Mouse (Mus musculus) heart, embryonic 12.5 days (tissue): Measurements from ENCODE around the gene Bola2. TPM values are rescaled to one million over a fixed set of nuclear protein-coding genes. Genes with fewer than 3 reads are reported as not detected.
"Not testable (repeated sequence)": the region's sequence is repeated elsewhere in the genome, so short reads cannot be mapped to it uniquely, and the experiment has no call there.

Source experiments
- ATAC-seq: fragments of 200-750 bp; cut with Nextera tagmentation; 2 replicates; pipeline ENCODE4 v1.8.0; 2017; ENCODE audit warnings: moderate TSS enrichment, moderate library complexity; ENCODE audit not compliant: insufficient number of reproducible peaks, low FRiP score
- H3K27ac ChIP-seq: fragments of 300-500 bp; sonication (generic); 2 replicates; pipeline ENCODE4 v1.5.1; 2016; ENCODE audit warnings: mild to moderate bottlenecking, moderate library complexity; ENCODE audit not compliant: poor library complexity, severe bottlenecking
- H3K27me3 ChIP-seq: fragments of 300-500 bp; sonication (generic); replicated peaks from 2 replicates; pipeline ENCODE4 v1.6.1; 2016; ENCODE audit warnings: mild to moderate bottlenecking, moderate library complexity
- H3K36me3 ChIP-seq: fragments of 300-500 bp; sonication (generic); 2 replicates; pipeline ENCODE4 v1.6.1; 2016; ENCODE audit warnings: mild to moderate bottlenecking, moderate library complexity
- H3K4me1 ChIP-seq: fragments of 300-500 bp; sonication (generic); replicated peaks from 2 replicates; pipeline ENCODE4 v1.6.1; 2016; ENCODE audit warnings: mild to moderate bottlenecking
- H3K4me2 ChIP-seq: fragments of 300-500 bp; sonication (generic); 2 replicates; pipeline ENCODE4 v1.6.1; 2016; ENCODE audit warnings: mild to moderate bottlenecking, moderate library complexity
- H3K4me3 ChIP-seq: fragments of 300-500 bp; sonication (generic); 2 replicates; pipeline ENCODE4 v1.5.1; 2016; ENCODE audit warnings: mild to moderate bottlenecking
- H3K9ac ChIP-seq: fragments of 300-500 bp; sonication (generic); 2 replicates; pipeline ENCODE4 v1.6.1; 2016; ENCODE audit warnings: mild to moderate bottlenecking, moderate library complexity
- H3K9me3 ChIP-seq: fragments of 300-500 bp; sonication (generic); replicated peaks from 2 replicates; pipeline ENCODE4 v1.6.1; 2016; ENCODE audit warnings: mild to moderate bottlenecking, moderate library complexity
- WGBS: fragments of 180-500 bp; shearing (Covaris S2); methylation state at CpG from one replicate; pipeline ENCODE4 v1.1.7; 2016; 5-methylcytosine and 5-hydroxymethylcytosine counted together
- polyA plus RNA-seq: library from polyadenylated mRNA; unstranded; fragments of >200 nt; fragmentation: Nextera tagmentation; extraction: Ambion mirVana; gene quantifications from 2 replicates; pipeline ENCODE4 v1.2.1, GENCODE M21; 2016

Bola2 gene
- polyA plus RNA-seq, 1 experiment from 2014 or later, result 120 TPM

GRCm38 (mm10) chr7:126667495-126668090 lies 27.6 kb upstream of the Bola2 start:
- H3K4me2 ChIP-seq, result no peak overlapping the region
- peak overlapping the region; percentile 76; the same call in 1 of the 2 replicates for H3K27ac ChIP-seq
- ATAC-seq, result no peak
- no peak overlapping the region for H3K9ac ChIP-seq
- peaks cover 37% of the 10 kb centered on the region for H3K36me3 ChIP-seq
- H3K4me1 ChIP-seq, result no peaks in the 10 kb centered on the region
- no peaks in the 10 kb centered on the region for H3K9me3 ChIP-seq
- no peaks in the 10 kb centered on the region for H3K27me3 ChIP-seq
- WGBS, result 85% methylated on average over 9 of the region's 9 CpGs
- H3K4me3 ChIP-seq, result no peak overlapping the region

GRCm38 (mm10) chr7:126668452-126668851 lies 26.7 kb upstream of the Bola2 start:
- H3K9me3 ChIP-seq, result no peaks in the 10 kb centered on the region
- no peak overlapping the region for H3K4me3 ChIP-seq
- ATAC-seq, result no peak
- no peaks in the 10 kb centered on the region for H3K27me3 ChIP-seq
- WGBS, result 63% methylated on average over 5 of the region's 5 CpGs
- peaks cover 39% of the 10 kb centered on the region for H3K36me3 ChIP-seq
- no peak overlapping the region for H3K9ac ChIP-seq
- no peak overlapping the region for H3K4me2 ChIP-seq
- H3K27ac ChIP-seq, result peak overlapping the region; percentile 76
- no peaks in the 10 kb centered on the region for H3K4me1 ChIP-seq

- H3K27me3 ChIP-seq, result no peaks in the 10 kb centered on the region
- WGBS, result 62% methylated on average over 3 of the region's 3 CpGs
- H3K9me3 ChIP-seq, result no peaks in the 10 kb centered on the region
- no peak overlapping the region for H3K4me2 ChIP-seq
- H3K36me3 ChIP-seq, result peaks cover 36% of the 10 kb centered on the region
- H3K27ac ChIP-seq, result no peak overlapping the region
- H3K4me3 ChIP-seq, result no peak overlapping the region
- 0 out of 2 replicates have a peak, but pooled peaks cover 1% of the 10 kb centered on the region for H3K4me1 ChIP-seq
- no peak overlapping the region for H3K9ac ChIP-seq
- no peak for ATAC-seq
Observed at GRCm38 (mm10) chr7:126670152-126670551, 25.0 kb upstream of the Bola2 start.

- H3K9ac ChIP-seq, result no peak overlapping the region
- no peak for ATAC-seq
- no peaks in the 10 kb centered on the region for H3K27me3 ChIP-seq
- H3K4me3 ChIP-seq, result no peak overlapping the region
- WGBS, result 91% methylated on average over 9 of the region's 9 CpGs
- H3K4me1 ChIP-seq, result peaks cover 15% of the 10 kb centered on the region; the same call in 1 of the 2 replicates
- no peak overlapping the region for H3K27ac ChIP-seq
- H3K36me3 ChIP-seq, result peaks cover 22% of the 10 kb centered on the region
- no peak overlapping the region for H3K4me2 ChIP-seq
- no peaks in the 10 kb centered on the region for H3K9me3 ChIP-seq
Observed at GRCm38 (mm10) chr7:126672111-126672510, 23.1 kb upstream of the Bola2 start.

GRCm38 (mm10) chr7:126675104-126675503 lies 20.1 kb upstream of the Bola2 start:
- Histone ChIP-seq H3K9me3 (no peaks in the 10 kb centered on the region), H3K4me2 (no peak overlapping the region), H3K4me1 (peaks cover 15% of the 10 kb centered on the region; the same call in 1 of the 2 replicates), H3K9ac (no peak overlapping the region), H3K27me3 (no peaks in the 10 kb centered on the region), H3K36me3 (peaks cover 24% of the 10 kb centered on the region), H3K27ac (no peak overlapping the region), H3K4me3 (no peak overlapping the region)
- whole genome bisulfite sequencing, result 91% methylated on average over 8 of the region's 8 CpGs
- ATAC-seq, result no peak

- peaks cover 15% of the 10 kb centered on the region; the same call in 1 of the 2 replicates for H3K4me1 ChIP-seq
- no peaks in the 10 kb centered on the region for H3K9me3 ChIP-seq
- H3K9ac ChIP-seq, result no peak within 1 kb of the TSS
- peaks cover 23% of the 10 kb centered on the region for H3K36me3 ChIP-seq
- H3K27ac ChIP-seq, result 0 out of 2 replicates have a peak within 1 kb of the TSS, but pooled peaks have one; percentile 30
- no peak within 1 kb of the TSS for H3K4me2 ChIP-seq
- 52% methylated on average over 1 of the region's 1 CpGs for WGBS
- no peak; the same call in 1 of the 2 replicates for ATAC-seq
- H3K4me3 ChIP-seq, result no peak within 1 kb of the TSS
- no peaks in the 10 kb centered on the region for H3K27me3 ChIP-seq
Observed at GRCm38 (mm10) chr7:126676207-126676606, 19.0 kb upstream of the Bola2 start, which contains the start of gene Sult1a1. Gene Sult1a1, minus strand, starts transcription at chr7:126676432.

- ATAC-seq, result no peak
- Histone ChIP-seq H3K36me3 (peaks cover 18% of the 10 kb centered on the region), H3K27me3 (no peaks in the 10 kb centered on the region), H3K4me3 (no peak overlapping the region), H3K9me3 (no peaks in the 10 kb centered on the region), H3K27ac (0 out of 2 replicates have a peak overlapping the region, but pooled peaks have one; percentile 30), H3K4me2 (no peak overlapping the region), H3K4me1 (peaks cover 15% of the 10 kb centered on the region; the same call in 1 of the 2 replicates), H3K9ac (no peak overlapping the region)
- WGBS, result 77% methylated on average over 4 of the region's 4 CpGs
Observed at GRCm38 (mm10) chr7:126676631-126677220, 18.5 kb upstream of the Bola2 start.

GRCm38 (mm10) chr7:126678545-126679341 lies 16.5 kb upstream of the Bola2 start:
- ATAC-seq, result no peak
- Histone ChIP-seq H3K36me3 (peaks cover 7% of the 10 kb centered on the region), H3K4me1 (peaks cover 15% of the 10 kb centered on the region; the same call in 1 of the 2 replicates), H3K27ac (no peak overlapping the region), H3K9me3 (no peaks in the 10 kb centered on the region), H3K27me3 (no peaks in the 10 kb centered on the region), H3K4me2 (no peak overlapping the region), H3K4me3 (no peak overlapping the region), H3K9ac (no peak overlapping the region)
- 84% methylated on average over 8 of the region's 8 CpGs for WGBS

- Histone ChIP-seq H3K9me3 (no peaks in the 10 kb centered on the region), H3K4me2 (no peak overlapping the region), H3K27me3 (no peaks in the 10 kb centered on the region), H3K4me1 (peaks cover 15% of the 10 kb centered on the region; the same call in 1 of the 2 replicates), H3K4me3 (no peak overlapping the region), H3K36me3 (peaks cover 7% of the 10 kb centered on the region), H3K9ac (no peak overlapping the region), H3K27ac (no peak overlapping the region)
- WGBS, result 89% methylated on average over 5 of the region's 5 CpGs
- no peak for ATAC-seq
Observed at GRCm38 (mm10) chr7:126679683-126680082, 15.5 kb upstream of the Bola2 start.

GRCm38 (mm10) chr7:126681221-126681620 lies 14.0 kb upstream of the Bola2 start:
- WGBS, result 93% methylated on average over 5 of the region's 5 CpGs
- Histone ChIP-seq H3K27me3 (no peaks in the 10 kb centered on the region), H3K4me3 (no peak overlapping the region), H3K4me2 (no peak overlapping the region), H3K36me3 (peaks cover 5% of the 10 kb centered on the region), H3K9ac (no peak overlapping the region), H3K9me3 (no peaks in the 10 kb centered on the region), H3K4me1 (peaks cover 9% of the 10 kb centered on the region; the same call in 1 of the 2 replicates), H3K27ac (no peak overlapping the region)
- ATAC-seq, result no peak

- not testable (repeated sequence) for H3K27ac ChIP-seq, H3K4me2 ChIP-seq, ATAC-seq, H3K9me3 ChIP-seq, H3K4me3 ChIP-seq, H3K27me3 ChIP-seq, H3K9ac ChIP-seq
- 63% methylated on average over 4 of the region's 4 CpGs for WGBS
- peaks cover 17% of the 10 kb centered on the region for H3K4me1 ChIP-seq
- peaks cover 30% of the 10 kb centered on the region for H3K36me3 ChIP-seq
Observed at GRCm38 (mm10) chr7:126688156-126688555, 7.0 kb upstream of the Bola2 start.
